Mouse (Mus musculus) lung, embryonic 15.5 days (tissue): Measurements from ENCODE around the gene Slx4ip. TPM values are rescaled to one million over a fixed set of nuclear protein-coding genes. Genes with fewer than 3 reads are reported as not detected.
A peak's percentile ranks its signal among the peaks of the same experiment; 100 is the strongest.

Experiments
- ATAC-seq: fragments of 200-750 bp; cut with Nextera tagmentation; 2 replicates; pipeline ENCODE4 v1.8.0; 2017; ENCODE audit warnings: moderate number of reproducible peaks, borderline replicate concordance; ENCODE audit not compliant: low FRiP score, low TSS enrichment; ENCODE audit errors: extremely low read depth
- H3K27ac ChIP-seq: fragments of 300-500 bp; sonication (generic); 2 replicates; pipeline ENCODE4 v1.5.1; 2015; ENCODE audit warnings: moderate library complexity, mild to moderate bottlenecking, inconsistent platforms
- H3K27me3 ChIP-seq: fragments of 300-500 bp; sonication (generic); 2 replicates; pipeline ENCODE4 v1.6.1; 2015; ENCODE audit warnings: inconsistent platforms
- H3K36me3 ChIP-seq: fragments of 300-500 bp; sonication (generic); 2 replicates; pipeline ENCODE4 v1.6.1; 2015; ENCODE audit warnings: inconsistent platforms
- H3K4me1 ChIP-seq: fragments of 300-500 bp; sonication (generic); 2 replicates; pipeline ENCODE4 v1.6.1; 2015; ENCODE audit warnings: inconsistent platforms
- H3K4me2 ChIP-seq: fragments of 300-500 bp; sonication (generic); 2 replicates; pipeline ENCODE4 v1.6.1; 2015; ENCODE audit warnings: inconsistent platforms, mild to moderate bottlenecking, moderate library complexity
- H3K4me3 ChIP-seq: fragments of 300-500 bp; sonication (generic); 2 replicates; pipeline ENCODE4 v1.5.1; 2015; ENCODE audit warnings: mild to moderate bottlenecking, inconsistent platforms
- H3K9ac ChIP-seq: fragments of 300-500 bp; sonication (generic); 2 replicates; pipeline ENCODE4 v1.6.1; 2015; ENCODE audit warnings: inconsistent platforms
- H3K9me3 ChIP-seq: fragments of 300-500 bp; sonication (generic); 2 replicates; pipeline ENCODE4 v1.6.1; 2016; ENCODE audit warnings: inconsistent platforms
- WGBS: fragments of 180-500 bp; shearing (Covaris S2); methylation state at CpG from one replicate; pipeline ENCODE4 v1.1.7; 2015; 5-methylcytosine and 5-hydroxymethylcytosine counted together
- polyA plus RNA-seq: library from polyadenylated mRNA; unstranded; fragments of >200 nt; fragmentation: Nextera tagmentation; extraction: Ambion mirVana; gene quantifications from 2 replicates; pipeline ENCODE4 v1.2.1, GENCODE M21; 2015

Gene Slx4ip
- polyA plus RNA-seq, 1 experiment from 2014 or later, result 7.2 TPM

- no peak overlapping the region for H3K27ac ChIP-seq
- WGBS, result 79% methylated on average over 7 of the region's 7 CpGs
- no peaks in the 10 kb centered on the region for H3K27me3 ChIP-seq
Observed at GRCm38 (mm10) chr2:137093298-137093630, 202.2 kb downstream of the Slx4ip start.

GRCm38 (mm10) chr2:137094301-137094700 lies 203.3 kb downstream of the Slx4ip start:
- ATAC-seq, result no peak
- H3K9me3 ChIP-seq, result no peaks in the 10 kb centered on the region
- no peaks in the 10 kb centered on the region for H3K4me1 ChIP-seq
- H3K9ac ChIP-seq, result no peak overlapping the region
- WGBS, result 85% methylated on average over 8 of the region's 8 CpGs
- peaks cover 37% of the 10 kb centered on the region for H3K36me3 ChIP-seq
- H3K27ac ChIP-seq, result no peak overlapping the region
- H3K27me3 ChIP-seq, result no peaks in the 10 kb centered on the region
- no peak overlapping the region for H3K4me2 ChIP-seq
- no peak overlapping the region for H3K4me3 ChIP-seq

More at GRCm38 (mm10) chr2:137093298-137093630, 202.2 kb downstream of the Slx4ip start:
- no peak overlapping the region for H3K4me3 ChIP-seq
- no peaks in the 10 kb centered on the region for H3K9me3 ChIP-seq
- H3K36me3 ChIP-seq, result peaks cover 48% of the 10 kb centered on the region
- no peaks in the 10 kb centered on the region for H3K4me1 ChIP-seq
- H3K9ac ChIP-seq, result no peak overlapping the region
- no peak overlapping the region for H3K4me2 ChIP-seq
- ATAC-seq, result no peak

DNA sequence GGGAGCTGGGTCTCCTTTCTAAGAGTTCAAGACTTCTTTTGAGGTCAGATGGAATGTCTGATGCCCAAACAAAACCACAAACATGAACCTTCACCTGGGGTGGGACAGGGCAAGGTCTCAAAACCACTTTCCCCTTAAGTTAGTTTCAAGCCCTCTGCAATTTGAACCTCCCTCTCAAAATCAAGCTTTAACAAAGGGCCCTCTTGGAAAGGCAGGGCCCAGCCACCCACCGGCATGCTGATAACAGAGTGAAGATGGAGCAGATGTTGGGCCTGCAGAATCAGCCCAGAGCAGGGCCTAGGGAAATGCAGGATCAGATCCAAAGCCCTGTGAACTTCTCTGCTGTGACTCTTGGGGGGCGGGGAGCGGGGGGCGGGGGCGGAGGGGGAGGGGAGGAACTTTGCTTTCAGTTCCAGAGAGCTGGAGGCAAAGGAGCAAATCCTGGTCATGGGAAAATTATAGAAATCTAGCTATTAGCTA lies 206.0 kb downstream of the Slx4ip start:
- no peak overlapping the region for H3K9ac ChIP-seq
- H3K4me3 ChIP-seq, result no peak overlapping the region
- H3K4me2 ChIP-seq, result no peak overlapping the region
- no peaks in the 10 kb centered on the region for H3K9me3 ChIP-seq
- peaks cover 22% of the 10 kb centered on the region for H3K36me3 ChIP-seq
- 44% methylated on average over 5 of the region's 5 CpGs for WGBS
- ATAC-seq, result no peak
- no peaks in the 10 kb centered on the region for H3K4me1 ChIP-seq
- no peak overlapping the region for H3K27ac ChIP-seq
- no peaks in the 10 kb centered on the region for H3K27me3 ChIP-seq

- 59% methylated on average over 11 of the region's 11 CpGs for WGBS
- Histone ChIP-seq H3K9ac (no peak overlapping the region), H3K27ac (no peak overlapping the region), H3K4me2 (no peak overlapping the region), H3K27me3 (no peaks in the 10 kb centered on the region), H3K4me1 (no peaks in the 10 kb centered on the region), H3K36me3 (peaks cover 17% of the 10 kb centered on the region; the same call in 1 of the 2 replicates), H3K9me3 (no peaks in the 10 kb centered on the region), H3K4me3 (no peak overlapping the region)
- ATAC-seq, result no peak
Observed at GRCm38 (mm10) chr2:137098269-137099035, 207.4 kb downstream of the Slx4ip start.

DNA sequence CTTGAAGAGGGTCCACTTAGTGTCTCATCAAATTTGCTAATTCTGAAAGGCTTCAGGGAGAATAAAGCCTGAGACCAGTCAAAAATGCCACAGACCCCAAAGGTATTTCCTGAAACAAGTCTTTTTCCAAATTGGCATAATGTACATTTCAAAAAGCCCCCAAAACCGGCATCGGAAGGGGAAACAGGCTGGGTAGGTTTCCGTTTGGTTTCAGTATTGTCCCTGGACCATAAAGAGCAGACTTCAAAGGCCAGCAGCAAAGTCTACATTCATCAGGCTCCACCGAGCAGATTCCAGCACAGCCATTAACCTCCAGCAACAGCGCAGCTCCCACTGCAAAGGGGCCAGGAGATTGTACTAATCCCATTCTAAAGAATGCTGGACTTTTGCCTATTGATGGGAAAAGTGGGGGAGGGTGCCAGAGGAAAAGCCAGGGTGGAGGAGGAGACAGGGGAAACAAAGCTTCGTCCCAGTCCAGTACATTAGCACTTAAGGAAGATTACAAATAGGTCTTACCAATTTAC lies 208.3 kb downstream of the Slx4ip start:
- Histone ChIP-seq H3K9me3 (no peaks in the 10 kb centered on the region), H3K27ac (no peak overlapping the region), H3K4me2 (no peak overlapping the region), H3K4me1 (no peaks in the 10 kb centered on the region), H3K27me3 (no peaks in the 10 kb centered on the region), H3K36me3 (peaks cover 15% of the 10 kb centered on the region; the same call in 1 of the 2 replicates), H3K4me3 (no peak overlapping the region), H3K9ac (no peak overlapping the region)
- WGBS, result 35% methylated on average over 6 of the region's 6 CpGs
- ATAC-seq, result no peak

- ATAC-seq, result peak; percentile 61; the same call in 1 of the 2 replicates
- H3K27me3 ChIP-seq, result no peaks in the 10 kb centered on the region
- H3K36me3 ChIP-seq, result peaks cover 12% of the 10 kb centered on the region
- no peak overlapping the region for H3K4me3 ChIP-seq
- no peaks in the 10 kb centered on the region for H3K4me1 ChIP-seq
- 37% methylated on average over 5 of the region's 5 CpGs for WGBS
- H3K9me3 ChIP-seq, result no peaks in the 10 kb centered on the region
- no peak overlapping the region for H3K27ac ChIP-seq
- no peak overlapping the region for H3K9ac ChIP-seq
- H3K4me2 ChIP-seq, result no peak overlapping the region
Observed at GRCm38 (mm10) chr2:137101074-137101473, 210.1 kb downstream of the Slx4ip start.

DNA sequence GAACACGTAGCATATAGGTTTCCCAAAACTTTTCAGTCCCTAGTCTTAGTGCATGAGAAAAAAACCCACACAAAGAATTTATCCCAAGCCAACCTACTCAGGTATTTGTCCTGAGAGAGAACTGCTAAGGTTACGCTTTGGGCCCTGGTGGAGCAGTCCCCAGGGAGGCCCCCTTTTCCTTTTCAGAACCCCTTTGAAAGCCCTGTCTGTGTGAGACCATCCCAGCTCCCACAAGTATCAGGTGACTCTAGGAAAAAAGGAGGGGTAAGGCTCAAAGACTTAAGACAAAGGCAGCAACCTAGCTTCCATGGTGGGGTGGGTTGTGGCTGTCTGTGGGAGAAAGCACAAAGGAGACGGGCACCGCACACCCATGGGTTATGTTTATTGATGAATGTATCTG lies 216.2 kb downstream of the Slx4ip start:
- H3K9ac ChIP-seq, result no peak overlapping the region
- no peak overlapping the region for H3K27ac ChIP-seq
- H3K4me3 ChIP-seq, result no peak overlapping the region
- H3K27me3 ChIP-seq, result no peaks in the 10 kb centered on the region
- H3K9me3 ChIP-seq, result no peaks in the 10 kb centered on the region
- H3K4me2 ChIP-seq, result no peak overlapping the region
- peaks cover 30% of the 10 kb centered on the region for H3K4me1 ChIP-seq
- ATAC-seq, result no peak
- 78% methylated on average over 4 of the region's 4 CpGs for WGBS
- H3K36me3 ChIP-seq, result peaks cover 11% of the 10 kb centered on the region; the same call in 1 of the 2 replicates

DNA sequence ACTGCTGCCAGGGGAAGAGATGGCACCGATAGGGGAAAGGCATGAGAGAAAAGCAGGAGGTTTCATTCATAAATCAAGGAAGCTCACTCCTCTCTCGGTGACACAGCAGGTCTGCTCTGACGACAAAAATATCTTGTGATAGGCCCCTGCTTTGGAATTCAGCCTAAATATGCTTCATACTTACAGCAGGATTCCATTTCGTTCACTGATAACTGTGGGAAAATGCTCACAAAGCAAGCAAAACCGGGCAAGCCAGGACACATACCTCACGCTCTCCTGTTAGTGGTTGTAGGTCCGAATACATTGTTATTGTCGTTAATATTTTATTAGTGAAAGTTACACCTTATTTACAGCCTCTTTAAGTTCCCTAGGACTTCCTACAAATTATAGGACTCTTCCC lies 216.9 kb downstream of the Slx4ip start:
- H3K4me3 ChIP-seq, result no peak overlapping the region
- H3K27me3 ChIP-seq, result no peaks in the 10 kb centered on the region
- H3K9ac ChIP-seq, result no peak overlapping the region
- no peaks in the 10 kb centered on the region for H3K9me3 ChIP-seq
- 0 out of 2 replicates have a peak overlapping the region, but pooled peaks have one; percentile 13 for H3K27ac ChIP-seq
- H3K4me2 ChIP-seq, result no peak overlapping the region
- no peak for ATAC-seq
- H3K4me1 ChIP-seq, result peaks cover 37% of the 10 kb centered on the region
- peaks cover 11% of the 10 kb centered on the region; the same call in 1 of the 2 replicates for H3K36me3 ChIP-seq
- 44% methylated on average over 8 of the region's 8 CpGs for WGBS

DNA sequence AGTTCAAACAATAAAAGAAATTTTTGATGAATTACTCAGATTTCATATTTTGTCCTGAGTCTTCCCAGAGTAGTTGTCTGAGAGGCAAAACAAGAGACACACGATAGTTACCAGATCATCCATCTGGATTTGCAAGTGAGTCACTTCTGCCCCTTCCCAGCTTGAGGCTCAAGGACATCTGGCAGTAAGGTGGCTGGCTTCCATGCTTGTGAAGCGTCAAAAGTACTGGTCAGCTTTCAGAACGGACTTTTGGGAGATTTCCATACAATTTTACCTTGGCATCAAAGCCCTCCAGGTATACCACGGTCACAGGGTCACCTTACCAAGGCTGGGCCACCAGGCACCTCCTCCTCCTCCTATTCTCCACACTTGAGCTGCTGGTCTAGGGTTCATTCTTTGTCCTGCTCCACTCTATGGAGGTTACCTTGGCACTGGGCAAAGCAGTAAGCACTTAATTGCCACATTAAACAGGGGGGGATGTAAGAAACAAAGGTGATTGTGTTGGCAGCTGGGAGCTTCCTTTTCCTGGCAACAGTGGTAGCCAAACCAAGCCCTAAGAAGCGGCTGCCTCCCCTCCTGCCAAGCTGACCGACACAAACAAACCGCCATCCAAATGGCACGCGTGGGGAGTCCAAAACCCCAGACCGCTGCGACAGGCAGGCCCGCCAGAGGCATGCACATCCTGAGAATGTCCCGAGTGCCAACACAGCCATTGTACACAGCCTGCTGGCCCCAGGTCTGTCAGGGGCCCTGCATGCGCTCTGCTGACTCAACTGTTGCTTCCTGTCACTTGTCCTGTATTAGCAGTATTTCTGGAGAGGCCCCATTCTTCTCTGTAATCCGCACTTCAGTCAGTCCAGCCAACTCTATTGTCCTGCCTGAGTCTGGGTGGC lies 218.5 kb downstream of the Slx4ip start:
- 0 out of 2 replicates have a peak overlapping the region, but pooled peaks have one; percentile 33 for H3K27ac ChIP-seq
- 64% methylated on average over 15 of the region's 15 CpGs for WGBS
- no peak overlapping the region; the same call in 1 of the 2 replicates for H3K4me2 ChIP-seq
- ATAC-seq, result no peak
- no peaks in the 10 kb centered on the region for H3K27me3 ChIP-seq
- H3K4me3 ChIP-seq, result no peak overlapping the region
- H3K36me3 ChIP-seq, result peaks cover 10% of the 10 kb centered on the region; the same call in 1 of the 2 replicates
- peaks cover 45% of the 10 kb centered on the region for H3K4me1 ChIP-seq
- no peaks in the 10 kb centered on the region for H3K9me3 ChIP-seq
- H3K9ac ChIP-seq, result no peak overlapping the region

DNA sequence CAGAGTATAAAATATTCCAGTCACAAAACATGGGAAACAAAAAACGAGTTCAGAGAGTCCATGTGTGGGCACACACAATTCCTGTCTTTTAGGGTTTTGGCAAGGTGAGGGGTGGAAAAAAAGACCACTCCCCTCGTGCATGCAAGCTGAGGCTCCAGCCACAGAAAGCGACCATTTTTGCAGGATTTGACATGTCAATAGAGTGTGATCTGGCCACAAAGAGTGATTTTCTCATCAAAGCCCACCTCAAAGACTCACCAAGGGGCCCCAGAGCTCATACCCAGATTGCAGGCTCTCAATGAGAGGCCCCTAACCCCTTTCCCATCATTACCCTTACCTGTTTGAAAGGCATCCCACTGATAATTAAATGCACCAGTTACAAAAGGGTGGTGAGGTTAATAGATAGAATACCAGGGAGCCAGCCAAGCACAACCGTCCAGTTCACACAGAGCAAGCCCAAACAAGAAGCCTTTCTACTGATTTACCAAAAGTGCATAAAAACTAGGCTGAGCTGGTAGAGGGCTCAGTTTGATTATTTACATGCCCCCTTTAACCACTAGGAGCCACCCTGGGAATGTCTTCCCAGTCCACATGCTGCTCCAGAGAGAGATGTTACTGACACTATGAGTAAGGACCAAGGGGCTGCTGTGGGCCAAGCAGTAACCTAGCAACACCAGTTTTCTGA lies 219.3 kb downstream of the Slx4ip start:
- WGBS, result 57% methylated on average over 4 of the region's 4 CpGs
- Histone ChIP-seq H3K9ac (no peak overlapping the region), H3K27me3 (no peaks in the 10 kb centered on the region), H3K4me1 (peaks cover 45% of the 10 kb centered on the region), H3K4me2 (no peak overlapping the region; the same call in 1 of the 2 replicates), H3K27ac (peak overlapping the region; percentile 33; the same call in 1 of the 2 replicates), H3K9me3 (no peaks in the 10 kb centered on the region), H3K36me3 (peaks cover 4% of the 10 kb centered on the region; the same call in 1 of the 2 replicates), H3K4me3 (no peak overlapping the region)
- no peak for ATAC-seq
